Mouse (Mus musculus) myocyte (in vitro differentiated cells): ENCODE results near the gene Ror2.

ENCODE experiments used
- E2F4 ChIP-seq: IDR thresholded peaks from one replicate; pipeline ENCODE4 v1.6.1; 2011; ENCODE audit warnings: mild to moderate bottlenecking, control low read depth, moderate library complexity; ENCODE audit not compliant: insufficient read depth
- MAX ChIP-seq: IDR thresholded peaks from one replicate; pipeline ENCODE4 v1.6.1; 2011; ENCODE audit warnings: low read depth, mild to moderate bottlenecking, control low read depth
- MYOG ChIP-seq, 3 experiments: IDR thresholded peaks; one replicate each; pipeline ENCODE4 v1.6.1; 2011; ENCODE audit warnings: control low read depth in 2 of 3, low read depth in 2 of 3, mild to moderate bottlenecking in 2 of 3; ENCODE audit not compliant: insufficient read length in 2 of 3, control insufficient read depth in 1 of 3, insufficient read depth in 1 of 3
- POLR2A ChIP-seq: IDR thresholded peaks from one replicate; pipeline ENCODE4 v1.6.1; 2011; ENCODE audit warnings: low read depth, mild to moderate bottlenecking, control low read depth, moderate library complexity; ENCODE audit not compliant: insufficient read length
- SRF ChIP-seq: IDR thresholded peaks from one replicate; pipeline ENCODE4 v1.6.1; 2011; ENCODE audit warnings: low read depth; ENCODE audit not compliant: control insufficient read depth, insufficient read length
- TCF12 ChIP-seq: IDR thresholded peaks from one replicate; pipeline ENCODE4 v1.6.1; 2011; ENCODE audit warnings: mild to moderate bottlenecking, control low read depth; ENCODE audit not compliant: poor library complexity, insufficient read depth, severe bottlenecking
- TCF3 ChIP-seq: IDR thresholded peaks from one replicate; pipeline ENCODE4 v1.6.1; 2011; ENCODE audit warnings: low read depth, control low read depth; ENCODE audit not compliant: insufficient read length
- USF1 ChIP-seq: IDR thresholded peaks from one replicate; pipeline ENCODE4 v1.6.1; 2011; ENCODE audit warnings: low read depth, mild to moderate bottlenecking, control low read depth, moderate library complexity

GRCm38 (mm10) chr13:53191657-53192056, 94.3 kb downstream of the Ror2 start:
- TF ChIP-seq POLR2A (no peak), TCF12 (no peak), USF1 (no peak), TCF3 (no peak), MAX (no peak), MYOG (IDR thresholded peaks at IDR 0.05; ENCODE audit: control insufficient read depth in 1 of 3, insufficient read depth in 1 of 3, insufficient read length in 2 of 3, low read depth in 2 of 3) (no peak), E2F4 (no peak), SRF (no peak)
